Mouse (Mus musculus) small intestine, adult 2 months (tissue): Measurements from ENCODE around the gene Mcf2l.

ENCODE experiments used
- CTCF ChIP-seq: fragments of 200-500 bp; IDR thresholded peaks from 2 replicates; pipeline ENCODE4 v1.5.1; 2012; ENCODE audit warnings: low read depth, mild to moderate bottlenecking, control low read depth, inconsistent platforms, low read length, moderate library complexity, mixed read lengths; ENCODE audit not compliant: insufficient replicate concordance, insufficient read length; ENCODE audit errors: extremely low read depth
- POLR2A ChIP-seq: fragments of 200-500 bp; IDR thresholded peaks from 2 replicates; pipeline ENCODE4 v1.6.1; 2012; ENCODE audit warnings: low read depth, mild to moderate bottlenecking, control low read depth, inconsistent platforms, low read length, moderate library complexity

GRCm38 (mm10) chr8:12941161-12941926 lies 67.7 kb downstream of the Mcf2l start:
- TF ChIP-seq CTCF (no peak), POLR2A (no peak)
